Mouse (Mus musculus): ENCODE measurements around the gene Gm11437. TPM values are rescaled to one million over a fixed set of nuclear protein-coding genes. Genes with fewer than 3 reads are reported as not detected.
A peak's percentile ranks its signal among the peaks of the same experiment; 100 is the strongest.

Gm11437 gene
- not detected for total RNA-seq (2021)
- long read RNA-seq, experiment 1 = 0 reads
- long read RNA-seq, experiment 2 = 0 reads

DNA sequence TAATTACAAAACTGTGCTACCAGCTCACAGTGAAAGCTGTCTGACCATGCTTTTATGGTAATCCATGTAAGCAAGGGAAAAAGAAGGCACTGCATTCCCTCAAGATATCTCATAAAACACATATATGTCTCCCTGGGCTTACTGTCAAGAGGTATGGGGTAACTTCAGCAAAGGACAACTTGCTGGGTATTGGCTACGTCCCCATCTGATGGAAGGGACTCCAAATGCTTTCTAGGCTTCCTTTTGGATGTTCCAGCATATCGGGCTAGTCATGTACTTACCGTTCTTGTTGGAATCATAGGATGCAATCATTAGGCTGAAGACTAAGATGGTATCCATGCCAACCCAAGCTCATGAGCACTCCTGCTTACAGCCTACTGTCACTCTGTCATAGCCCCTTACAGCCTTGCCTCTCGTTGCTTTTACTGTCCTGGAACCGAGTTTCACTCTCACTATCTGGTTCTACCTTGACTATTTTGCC, at the start of gene Gm11437:
TSS of gene Gm11437 (minus strand) at position 431 of the 481 bp plus-strand sequence.
- DNase-seq (ENCODE audit: low spot score in 2 of 2) = no peak

DNA sequence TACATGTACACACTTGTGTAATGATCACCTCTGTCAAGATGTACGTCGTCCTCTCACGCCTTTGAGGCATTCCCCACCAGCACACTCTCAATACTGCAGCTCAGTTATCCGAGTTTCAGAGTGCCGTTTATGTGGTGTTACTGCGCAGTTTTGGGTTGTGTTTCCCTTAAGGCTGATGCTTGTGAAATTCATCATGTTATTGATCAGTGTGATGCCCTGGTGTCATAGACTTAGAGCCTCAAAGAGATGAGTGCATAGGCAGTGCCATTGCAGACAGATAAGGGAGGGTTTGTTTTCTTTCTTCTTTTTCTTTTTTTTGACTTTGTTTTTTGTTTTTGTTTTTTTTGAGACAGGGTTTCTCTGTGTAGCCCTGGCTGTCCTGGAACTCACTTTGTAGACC, 43.6 kb upstream of the Gm11437 start:
- no peak for DNase-seq (ENCODE audit: low spot score in 2 of 2)

DNA sequence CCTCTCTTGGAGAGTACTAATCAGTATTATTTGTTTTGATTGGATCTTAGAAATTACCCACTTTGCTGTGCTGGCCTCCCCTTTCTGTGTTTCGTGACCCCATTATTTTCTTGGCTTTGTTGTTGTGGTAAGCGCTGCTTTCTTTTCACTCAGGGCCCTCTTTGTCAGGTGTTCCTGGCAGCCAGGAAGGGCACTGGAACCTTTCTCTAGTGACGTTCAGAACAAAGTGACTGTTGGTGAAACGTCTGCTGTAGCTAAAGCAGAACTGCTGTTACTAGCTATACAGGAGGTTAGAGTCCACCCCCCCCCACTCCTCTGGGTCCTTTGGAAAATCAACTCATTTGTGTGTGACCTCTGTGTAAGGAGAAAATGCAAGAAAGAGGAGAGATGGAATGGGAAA, 38.5 kb upstream of the Gm11437 start:
- no peak for DNase-seq (ENCODE audit: low spot score in 2 of 2)

DNA sequence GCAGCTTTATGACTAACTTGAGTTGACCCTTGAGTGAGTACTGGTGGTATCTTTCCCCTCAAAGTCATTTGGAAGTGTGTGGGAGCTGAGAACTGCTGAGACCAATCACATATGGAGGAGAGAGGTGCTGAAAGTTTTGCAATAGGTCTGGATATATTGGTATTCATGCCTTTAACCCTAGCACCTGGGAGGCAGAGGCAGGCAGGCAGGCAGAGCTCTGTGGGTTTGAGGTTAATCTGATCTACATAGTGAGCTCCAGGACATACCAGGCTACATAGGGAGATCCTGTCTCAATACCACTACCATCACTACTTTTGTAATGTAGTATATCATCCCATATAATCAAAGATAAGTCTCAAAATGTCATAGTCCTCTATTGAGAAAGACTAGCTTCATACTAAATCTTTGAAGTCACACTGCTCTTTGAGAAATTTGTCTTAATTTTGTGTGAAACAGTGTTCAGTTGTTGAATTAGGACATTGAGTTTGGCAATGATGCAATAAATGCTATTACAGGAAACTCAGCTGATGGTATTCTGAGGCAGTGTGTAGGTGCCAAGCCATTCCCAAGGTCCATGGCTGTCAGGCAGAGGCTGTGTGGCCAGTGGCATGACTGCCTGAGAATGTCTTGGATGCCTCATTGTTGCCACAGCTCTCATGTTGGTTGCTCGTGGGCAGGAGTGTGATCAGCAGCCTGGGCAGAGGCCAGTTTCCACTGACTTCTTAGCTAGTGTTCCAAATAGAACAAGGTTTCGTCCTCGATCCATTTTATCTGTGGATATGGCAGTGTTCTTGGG, 30.5 kb upstream of the Gm11437 start:
- DNase-seq (ENCODE audit: low spot score in 2 of 2) = no peak

DNA sequence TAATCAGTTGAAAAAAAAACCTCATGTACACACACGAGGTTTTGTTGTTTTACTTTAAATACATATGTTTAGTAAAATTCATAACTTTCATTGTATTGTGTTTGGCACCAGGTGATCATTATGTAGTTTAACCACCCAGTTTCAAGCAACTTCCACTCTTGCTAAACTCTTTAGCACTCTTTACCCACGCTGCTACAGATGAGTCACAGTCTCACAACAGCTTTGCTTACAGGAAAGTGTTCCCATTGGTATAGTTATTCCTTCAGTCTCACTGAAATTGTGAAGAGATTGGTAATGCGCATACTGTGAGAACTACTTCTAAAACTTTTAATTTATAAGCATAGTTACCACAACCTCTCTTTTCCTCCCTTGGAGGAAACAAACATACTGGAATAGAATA, 27.5 kb upstream of the Gm11437 start:
- no peak for DNase-seq (ENCODE audit: low spot score in 2 of 2)

DNA sequence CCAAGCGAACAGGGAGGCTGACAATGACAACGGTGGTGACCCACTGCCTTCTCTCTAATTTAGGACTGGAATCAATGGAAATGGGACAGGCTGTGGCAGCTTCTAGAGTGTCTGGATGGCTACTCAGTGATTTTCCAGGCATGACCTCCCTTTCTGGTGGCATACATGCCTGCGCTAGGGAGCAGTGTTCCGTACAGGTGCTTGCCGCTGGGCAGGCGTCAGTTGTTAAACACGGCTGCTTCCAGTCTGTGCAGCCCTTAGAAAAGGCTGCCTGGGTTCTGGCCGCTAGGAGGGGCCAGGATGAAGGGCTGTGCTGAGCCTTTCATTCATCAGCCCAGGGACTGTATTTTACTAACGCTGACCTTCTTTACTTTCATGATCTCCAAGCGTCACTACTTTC, 26.0 kb upstream of the Gm11437 start:
- no peak for DNase-seq (ENCODE audit: low spot score in 2 of 2)

DNA sequence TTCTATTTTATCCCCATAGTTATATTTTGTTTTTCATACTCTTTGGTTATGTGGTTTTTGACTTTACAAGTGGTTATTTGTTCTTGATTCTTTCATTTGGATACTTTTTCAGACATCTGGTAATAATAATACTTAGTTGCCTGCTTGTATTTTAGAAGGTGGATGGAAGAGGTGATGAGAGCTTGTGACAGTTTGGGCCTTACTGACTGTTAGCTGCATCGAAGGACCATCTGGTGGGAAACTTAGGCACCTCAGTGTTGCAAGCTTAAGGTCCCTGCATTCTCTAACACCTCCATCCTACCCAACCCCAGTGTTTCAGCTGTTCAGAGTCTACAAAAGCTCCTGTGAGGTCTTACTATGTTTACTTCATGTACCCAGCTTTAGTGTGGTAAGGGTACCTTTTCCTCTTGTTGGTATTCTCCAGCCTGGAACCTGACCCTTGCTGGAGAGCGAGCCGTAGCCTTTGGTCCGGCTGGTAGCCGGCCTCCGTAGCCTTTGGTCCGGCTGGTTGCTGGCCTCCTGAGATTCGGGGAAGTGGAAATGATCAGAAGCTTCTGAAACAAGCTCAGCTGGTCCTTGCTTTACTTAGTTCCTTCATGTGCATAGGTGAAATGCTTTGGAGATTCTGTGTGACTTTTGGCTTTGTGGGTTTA, 23.4 kb upstream of the Gm11437 start:
- no peak for DNase-seq (ENCODE audit: low spot score in 2 of 2)

DNA sequence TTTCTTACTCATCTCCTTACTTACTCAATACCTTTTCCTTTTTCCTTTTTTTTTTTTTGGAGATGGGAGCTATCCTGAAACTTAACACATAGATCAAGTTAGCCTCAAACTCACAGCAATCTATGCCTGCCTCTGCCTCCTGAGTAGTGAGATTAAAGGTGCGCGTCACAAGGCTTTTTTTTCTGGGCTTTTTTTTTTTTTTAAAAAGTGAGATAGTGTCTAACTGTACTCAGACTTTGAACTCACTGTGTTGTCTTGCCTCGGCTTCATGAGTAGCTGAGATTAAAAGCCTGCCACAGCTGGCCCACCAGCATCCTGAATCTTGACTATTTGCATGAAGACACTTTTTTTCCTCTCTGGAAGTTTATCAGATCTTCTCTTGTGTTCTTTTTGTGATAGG, 21.3 kb upstream of the Gm11437 start:
- DNase-seq (ENCODE audit: low spot score in 2 of 2) = no peak

DNA sequence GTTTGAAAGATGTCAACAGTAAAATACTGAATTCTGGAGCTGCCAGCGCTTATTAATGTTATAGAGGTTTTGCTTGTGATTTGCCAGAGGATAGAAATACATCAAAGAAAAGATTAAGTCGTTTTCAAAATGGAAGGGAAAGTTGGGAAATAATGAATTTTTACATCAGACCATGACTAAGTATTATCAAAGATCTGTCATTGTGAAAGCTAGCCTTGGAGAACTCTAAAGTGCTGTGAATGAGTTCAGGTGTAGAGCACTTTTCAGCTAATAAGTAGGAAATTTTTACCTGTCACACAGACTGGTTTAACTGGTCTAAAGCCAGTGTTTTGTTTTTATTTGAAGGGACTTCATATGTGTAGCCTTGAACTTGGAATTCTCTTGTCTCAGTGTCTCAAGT, 14.0 kb upstream of the Gm11437 start:
- no peak for DNase-seq (ENCODE audit: low spot score in 2 of 2)

DNA sequence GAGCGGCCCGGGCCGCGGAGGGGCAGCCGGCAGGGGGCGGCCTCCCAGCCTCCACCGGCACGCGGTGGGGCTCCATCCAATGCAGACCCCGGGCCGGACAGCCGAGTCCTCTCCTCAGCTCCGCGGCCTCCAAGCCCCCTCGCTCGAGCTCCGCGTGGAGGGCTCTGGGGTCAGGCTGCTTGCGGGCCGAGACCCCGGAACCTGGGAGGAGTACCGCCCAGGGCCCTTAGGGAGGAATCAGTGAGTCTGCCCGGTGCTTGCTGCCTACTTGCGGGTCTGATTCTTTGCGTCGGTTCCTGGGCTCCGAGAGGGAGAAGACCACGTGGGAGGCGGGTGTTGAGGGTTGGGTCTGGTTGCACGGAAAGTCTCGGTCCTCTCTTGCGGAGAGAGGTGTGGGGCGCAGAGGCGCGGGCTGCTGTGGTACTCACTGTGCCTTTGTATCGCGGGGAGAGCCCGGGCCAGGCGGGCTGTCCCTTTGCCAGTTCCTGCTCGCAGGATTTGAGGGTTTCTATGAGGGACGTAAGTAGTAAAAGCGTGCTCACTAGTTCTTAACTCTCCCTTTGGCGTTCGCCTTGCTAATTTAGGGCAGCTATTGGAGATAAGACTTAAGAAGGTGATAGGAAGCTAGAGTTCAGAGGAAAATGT, 12.8 kb upstream of the Gm11437 start:
- peak; percentile 73 to 78 for DNase-seq (ENCODE audit: low spot score in 2 of 2)

DNA sequence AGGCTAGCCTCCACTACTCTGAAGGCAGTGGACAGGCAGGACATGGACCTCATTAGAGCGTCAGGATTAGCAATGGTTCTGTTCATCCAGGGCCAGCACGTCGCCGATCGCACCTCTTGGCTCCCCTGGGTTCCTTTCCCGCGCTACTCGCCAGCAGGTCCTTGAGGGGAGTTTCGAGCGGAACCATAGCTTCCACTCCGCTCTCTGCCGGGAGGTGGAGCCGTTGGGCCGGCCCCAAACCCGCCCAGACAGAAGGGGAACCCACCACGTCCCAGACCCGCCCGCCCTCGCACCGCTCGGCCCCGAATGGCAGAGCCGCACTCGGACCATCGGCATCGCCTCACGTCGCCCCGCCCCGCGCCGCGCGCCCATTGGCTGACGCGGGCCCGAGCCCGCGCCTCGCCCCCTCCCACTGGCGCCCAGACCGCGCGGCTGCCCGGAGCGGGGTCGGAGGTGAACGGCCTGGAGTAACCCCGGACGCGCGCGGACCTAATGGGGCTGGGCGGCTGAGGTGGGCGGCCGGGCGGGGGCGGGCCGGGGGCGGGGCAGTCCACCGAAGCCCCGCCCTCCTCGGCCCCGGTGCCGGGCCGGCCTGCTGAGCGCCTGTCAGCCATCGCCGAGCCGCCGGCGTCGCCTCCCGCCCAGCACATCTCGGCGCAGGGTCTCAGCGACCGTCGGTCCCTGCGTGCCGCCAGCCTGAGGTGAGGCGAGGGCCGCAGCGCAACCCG, 12.1 kb upstream of the Gm11437 start:
- DNase-seq (ENCODE audit: low spot score in 2 of 2) = peak; percentile 91 to 95

DNA sequence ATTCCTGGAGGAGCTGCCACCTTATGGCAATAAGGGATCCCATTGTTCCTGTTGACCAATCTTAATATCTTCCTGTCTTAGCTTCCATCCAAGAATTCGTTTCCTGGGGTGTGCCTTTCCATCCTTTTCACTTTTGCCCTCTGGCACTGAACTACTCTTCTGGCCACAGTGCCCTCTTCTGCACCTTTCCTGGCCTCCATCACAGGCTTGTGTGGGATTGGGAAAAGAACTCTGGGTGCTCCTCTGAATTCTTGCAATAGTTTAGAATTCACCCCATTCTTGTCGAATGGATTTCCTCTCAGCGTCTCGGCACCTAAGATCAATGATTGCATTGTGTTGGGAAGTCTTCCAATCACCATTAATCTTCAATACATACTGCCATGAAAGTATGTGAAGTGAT, 11.3 kb upstream of the Gm11437 start:
- DNase-seq (ENCODE audit: low spot score in 2 of 2) = no peak

DNA sequence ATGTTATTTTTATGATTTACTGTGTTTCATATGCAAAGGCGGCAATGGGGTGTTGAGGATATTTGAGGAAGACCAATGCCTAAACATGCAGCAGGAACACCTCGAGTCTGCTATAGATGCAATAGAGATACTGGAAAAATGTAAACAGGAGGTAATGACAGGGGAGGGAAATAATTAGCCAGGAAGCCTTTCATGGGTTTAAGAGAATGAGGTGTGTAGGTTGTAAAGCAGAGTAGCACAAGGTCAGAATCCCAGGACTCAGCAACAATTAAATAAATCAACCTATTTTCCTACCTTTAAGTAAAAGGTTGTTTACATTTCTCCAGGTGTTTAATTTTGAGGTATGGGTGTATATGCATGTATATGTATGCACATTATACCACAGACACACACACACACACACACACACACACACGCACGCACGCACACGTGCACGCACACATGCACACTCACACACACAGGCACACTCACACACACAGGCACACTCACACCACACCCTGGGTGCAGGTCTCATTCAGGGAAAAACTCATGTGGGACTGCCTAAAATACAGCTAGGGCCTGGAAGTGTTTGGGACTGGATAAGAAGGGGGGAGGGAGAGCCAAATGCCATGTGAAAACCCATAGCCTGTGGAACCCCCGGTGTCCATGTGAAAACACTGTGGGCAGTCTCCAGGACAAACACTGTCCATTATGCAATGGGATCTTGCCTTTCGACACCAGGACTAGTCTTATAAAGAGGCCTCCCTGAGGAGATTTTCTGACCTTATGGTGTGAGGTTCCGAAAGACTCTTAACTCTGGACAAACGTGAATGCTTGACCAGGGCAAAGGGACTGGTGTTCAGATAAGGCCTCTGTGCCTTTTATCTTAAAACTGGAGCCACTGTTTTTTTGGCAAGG, 5.5 kb upstream of the Gm11437 start:
- DNase-seq (ENCODE audit: low spot score in 2 of 2) = no peak

DNA sequence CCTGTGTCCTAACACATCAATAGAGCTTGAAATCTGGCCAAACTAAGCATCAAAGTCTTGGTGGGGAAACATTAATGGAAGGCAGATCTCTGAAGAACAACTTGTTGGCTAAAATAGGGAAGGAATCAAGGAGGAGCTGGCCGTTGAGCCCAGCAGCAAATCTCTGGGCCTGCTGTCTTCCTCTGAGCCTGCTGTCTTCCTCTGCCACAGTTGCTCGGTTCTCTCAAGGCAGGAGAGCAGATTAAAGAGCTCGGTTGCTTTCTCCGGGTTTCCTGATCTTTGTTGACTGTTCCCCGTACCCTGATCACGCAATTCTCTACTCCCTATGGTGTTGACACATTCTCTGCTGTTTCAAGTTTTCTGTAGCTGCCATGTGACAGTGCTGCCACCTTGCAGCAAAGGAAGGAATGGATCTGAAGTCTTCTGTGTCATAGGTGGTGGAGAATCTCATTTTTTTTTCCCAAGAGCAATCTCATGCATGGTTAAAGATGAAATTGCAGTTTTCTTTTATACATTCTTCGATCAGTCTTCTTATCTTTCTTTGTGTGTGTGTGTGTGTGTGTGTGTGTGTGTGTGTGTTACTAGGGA, 1.5 kb upstream of the Gm11437 start:
- DNase-seq (ENCODE audit: low spot score in 2 of 2) = peak; percentile 41 to 63

DNA sequence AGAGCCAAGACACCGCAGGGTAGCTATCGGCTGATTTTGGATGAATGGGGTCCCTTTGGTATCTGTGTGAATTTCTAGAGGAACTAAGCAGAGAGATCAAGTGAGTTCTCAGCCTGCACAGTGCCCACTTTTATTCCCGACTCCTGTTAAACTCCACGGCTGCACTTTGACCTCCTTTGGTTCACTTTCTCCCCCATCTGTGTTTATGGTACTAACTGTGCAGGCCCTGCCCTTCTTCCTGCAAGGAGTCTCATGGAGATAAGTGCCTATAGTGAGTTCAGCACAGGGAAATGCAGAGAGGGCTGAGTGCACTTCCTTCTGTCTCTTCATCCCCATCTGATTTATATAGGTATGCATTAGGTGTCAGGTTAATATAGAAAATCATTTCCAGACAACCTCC, 2.7 kb downstream of the Gm11437 start:
- DNase-seq (ENCODE audit: low spot score in 2 of 2) = no peak

DNA sequence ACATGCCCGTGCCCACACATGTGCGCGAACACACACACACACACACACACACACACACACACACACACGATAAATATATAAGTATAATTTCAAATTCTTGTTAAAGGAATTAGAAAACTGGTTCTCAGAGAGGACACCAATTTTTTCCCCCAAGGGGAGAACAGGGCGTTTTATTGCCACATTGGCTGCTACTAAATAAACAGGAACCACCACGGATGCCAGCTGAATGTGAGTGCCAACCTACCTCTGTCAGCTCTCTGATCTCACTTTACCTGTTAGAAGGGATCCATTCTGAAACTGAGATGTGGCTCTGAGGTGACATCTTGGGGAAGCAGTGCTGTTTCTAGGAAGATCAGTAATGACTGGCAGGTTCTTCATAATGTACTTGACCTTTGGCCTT, 3.2 kb downstream of the Gm11437 start:
- DNase-seq (ENCODE audit: low spot score in 2 of 2) = no peak

DNA sequence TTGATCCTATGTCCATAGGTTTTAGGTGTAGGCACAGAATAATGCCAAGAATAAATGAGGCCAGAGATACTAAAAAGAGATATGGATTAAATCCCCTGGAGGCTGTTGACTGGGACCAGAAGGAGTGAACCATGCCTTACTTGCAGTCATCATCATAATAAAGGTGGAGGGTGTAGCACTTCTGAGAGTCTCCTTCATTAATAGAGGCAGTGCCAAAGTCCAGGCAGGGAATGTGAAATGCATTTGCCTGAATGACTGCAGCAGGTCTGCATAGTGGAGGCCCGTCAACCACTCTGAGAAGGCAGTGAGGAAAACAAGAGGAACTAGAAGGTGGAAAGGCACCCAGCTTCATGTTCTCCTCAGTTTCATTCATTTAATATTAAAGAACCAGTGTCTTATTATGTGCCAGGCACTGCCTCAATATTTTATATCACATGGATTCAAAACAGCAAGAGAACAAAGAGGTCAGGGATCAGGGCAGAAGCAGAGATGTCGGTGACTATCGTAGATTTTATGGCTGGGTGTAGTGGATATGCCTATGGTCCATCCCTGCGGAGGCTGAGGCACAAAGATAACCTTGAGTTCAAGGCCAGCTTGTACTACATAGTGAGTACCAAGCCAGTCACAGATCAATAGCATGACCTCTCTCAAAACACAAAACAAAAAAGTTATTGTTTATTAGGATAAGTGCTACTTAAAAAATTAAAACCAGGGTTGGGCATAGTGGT, 10.6 kb downstream of the Gm11437 start:
- no peak for DNase-seq (ENCODE audit: low spot score in 2 of 2)

DNA sequence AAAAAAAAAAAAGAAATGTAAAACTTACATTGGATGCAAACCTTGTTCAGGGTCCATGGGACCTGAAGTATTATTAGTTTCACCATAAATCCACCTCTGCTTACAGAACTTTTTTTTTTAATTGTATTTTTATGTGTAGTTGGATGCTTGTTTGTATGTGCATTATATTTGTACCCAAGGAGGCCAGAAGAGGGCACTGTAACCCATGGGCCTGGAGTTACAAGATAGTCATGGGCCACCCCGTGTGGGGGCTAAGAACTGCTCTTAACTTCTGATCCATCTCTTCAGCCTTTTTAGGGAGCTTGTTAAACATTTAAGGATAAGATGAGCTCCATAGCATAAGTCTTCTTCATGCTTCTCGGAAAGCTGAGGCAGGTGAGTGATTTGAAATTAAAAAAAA, 16.4 kb downstream of the Gm11437 start:
- DNase-seq (ENCODE audit: low spot score in 2 of 2) = no peak

DNA sequence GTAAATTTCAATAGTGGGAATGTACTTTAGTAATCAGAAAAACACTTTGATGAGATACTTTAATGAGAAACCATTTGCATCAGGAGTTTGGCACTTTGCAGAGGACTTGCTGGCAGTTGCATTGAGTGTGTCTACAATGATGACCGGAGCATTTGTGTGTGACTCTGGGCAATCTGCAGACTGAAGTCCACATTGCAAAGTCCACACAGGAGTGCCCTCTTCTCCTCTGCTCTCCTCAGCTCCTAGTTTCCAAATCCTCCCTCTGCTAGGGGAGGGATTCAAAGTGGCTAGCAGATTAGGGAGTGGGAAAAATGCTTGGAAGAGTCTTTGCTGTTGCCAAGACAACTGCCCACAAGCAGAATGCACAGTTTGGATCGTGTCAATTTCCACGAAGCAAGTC, 21.2 kb downstream of the Gm11437 start:
- DNase-seq (ENCODE audit: low spot score in 2 of 2) = no peak

Measured in layer of hippocampus, postnatal 14 days (tissue).